ENCODE assay signal across 8 mouse cellular contexts in the genomic region with DNA sequence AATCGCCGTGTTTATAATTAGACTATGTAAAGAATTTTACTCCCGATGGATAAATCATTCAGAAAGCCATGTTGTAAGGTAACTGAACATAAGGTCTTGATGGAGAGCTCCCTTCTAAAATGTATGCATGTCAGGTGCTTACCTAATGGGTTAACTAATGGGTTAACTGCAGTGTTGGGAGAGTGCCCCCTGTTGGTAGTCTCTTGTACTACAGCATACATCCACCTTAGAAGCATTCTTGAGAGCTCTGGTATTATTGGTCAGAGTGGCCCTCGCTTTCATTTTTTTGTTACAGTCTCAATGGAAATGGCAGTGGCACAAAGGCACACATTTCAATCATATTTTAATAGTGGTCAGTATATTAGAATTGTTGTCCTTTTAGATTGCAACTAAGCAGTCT.
DNase-seq lines count a peak whose midpoint lies in the region; ATAC-seq and TF ChIP-seq lines count a peak whose summit lies in the region.

No protein-coding gene starts in this region.

- DNase-seq in CD4-positive, CD25-positive, alpha-beta regulatory T cell, adult 2 months (ENCODE audit: low read depth, low spot score) = peak; percentile 51
- DNase-seq in layer of hippocampus, adult 2 months (ENCODE audit: low spot score in 2 of 2) = no peak
- no peak for DNase-seq in layer of hippocampus, adult 18-20 months (ENCODE audit: low spot score in 2 of 2)
- no peak for DNase-seq in Patski (ENCODE audit: low read depth, low spot score)
- peak; percentile 35 for DNase-seq in lung, postnatal 14 days
- no peak for DNase-seq in ovary, postnatal 14 days (ENCODE audit: low spot score)
- DNase-seq in spleen, adult 12 weeks (ENCODE audit: low spot score) = no peak

- in situ Hi-C loops in Patski (cut with MboI; ENCODE audit: low pct_unique_long_range_greater_than_20kb) = loop anchor here (5.0 to 10.0 kb wide), 3 partner anchors 162 to 555 kb away; no protein-coding TSS in a partner anchor

- no peak overlapping the region for H3K4me3 ChIP-seq in layer of hippocampus, adult 2 months

- POLR2A ChIA-PET in Patski (lab: Charles Lee) = interaction anchor here (0.7 kb wide), 1 partner anchor 282 kb away, joined by 5 read pairs; no protein-coding TSS in a partner anchor

- no peaks in the 10 kb centered on the region for H3K27me3 ChIP-seq in Patski

- CTCF ChIA-PET in Patski (lab: Charles Lee) = interaction anchor here (0.6 to 4.3 kb wide), 16 partner anchors 8 to 301 kb away, joined by 3 to 28 read pairs (median 4); no protein-coding TSS in a partner anchor

- no peak overlapping the region for H3K27ac ChIP-seq in layer of hippocampus, adult 2 months

- peak; percentile 79 for TF ChIP-seq CTCF in layer of hippocampus, adult 2 months (conservative IDR thresholded peaks at IDR 0.05)
- TF ChIP-seq CTCF in Patski (IDR thresholded peaks at IDR 0.05) = peak; percentile 68

- ATAC-seq in CD4-positive, CD25-positive, alpha-beta regulatory T cell, adult 4 months = no peak
- no peak for ATAC-seq in Patski

Comparison
In these comparisons a context has a peak if more than half of its experiments do, and no peak if none do; other contexts are left out.
1. DNase-seq: peak in CD4-positive, CD25-positive, alpha-beta regulatory T cell, adult 2 months (single experiment) and lung, postnatal 14 days (single experiment); none in layer of hippocampus, adult 2 months (0 of 2), layer of hippocampus, adult 18-20 months (0 of 2), Patski (single experiment), ovary, postnatal 14 days (single experiment) and spleen, adult 12 weeks (single experiment).